Comparison of ENCODE assay signal across 9 mouse cellular contexts in genomic region chr9:96134916-96135315, GRCm38 (mm10). TPM values are rescaled to one million over a fixed set of nuclear protein-coding genes. Genes with fewer than 3 reads are reported as not detected.
A peak's percentile ranks its signal among the peaks of the same experiment; 100 is the strongest.
DNase-seq lines count a peak whose midpoint lies in the region; ATAC-seq and TF ChIP-seq lines count a peak whose summit lies in the region.
"Had no signal": no experiment of that assay in that cellular context is flagged by ENCODE, and none has a peak within 500 bp of the region (broad histone marks: within the 10 kb centered on the region; RNA-seq: fewer than 3 reads in every experiment).

No protein-coding gene starts in this region.

- no peaks in the 10 kb centered on the region for H3K9me3 ChIP-seq in liver, embryonic 12.5 days (replicated peaks)
- H3K9me3 ChIP-seq in midbrain, embryonic 11.5 days (ENCODE audit: control insufficient read depth, low read length) = no peaks in the 10 kb centered on the region
- H3K9me3 ChIP-seq in forebrain, embryonic 13.5 days (replicated peaks) = no peaks in the 10 kb centered on the region
- H3K9me3 ChIP-seq in midbrain, embryonic 14.5 days (ENCODE audit: control insufficient read depth, low read length) = no peaks in the 10 kb centered on the region
- H3K9me3 ChIP-seq: megakaryocyte, embryonic 14.5 days had no signal

- H3K4me2 ChIP-seq in liver, embryonic 12.5 days = no peak overlapping the region
- H3K4me2 ChIP-seq in myocyte (ENCODE audit: low read depth) = peak overlapping the region; percentile 83
- no peak overlapping the region for H3K4me2 ChIP-seq in midbrain, embryonic 11.5 days
- H3K4me2 ChIP-seq in forebrain, embryonic 13.5 days = no peak overlapping the region
- H3K4me2 ChIP-seq in midbrain, embryonic 14.5 days (ENCODE audit: low read length) = no peak overlapping the region

- peak; percentile 10 for DNase-seq in liver, adult 2 months (ENCODE audit: extremely low read depth, low read depth, low spot score)
- peak; percentile 26 to 64 for DNase-seq in frontal cortex, adult 2 months (ENCODE audit: extremely low spot score in 1 of 2, low spot score in 1 of 2)
- peak; percentile 78 for DNase-seq in large intestine, adult 2 months (ENCODE audit: low read depth, low spot score)
- DNase-seq in midbrain, embryonic 11.5 days (ENCODE audit: low spot score, missing footprints) = no peak
- no peak for DNase-seq in midbrain, embryonic 14.5 days

- no peak overlapping the region for H3ac ChIP-seq in myocyte (ENCODE audit: control insufficient read depth, insufficient read length)

- H3K36me3 ChIP-seq in liver, adult 2 months (ENCODE audit: control insufficient read depth, insufficient read depth, low read length) = no peaks in the 10 kb centered on the region
- H3K36me3 ChIP-seq in liver, embryonic 12.5 days = no peaks in the 10 kb centered on the region
- H3K36me3 ChIP-seq in myocyte (ENCODE audit: control insufficient read depth, insufficient read depth) = no peaks in the 10 kb centered on the region
- H3K36me3 ChIP-seq in midbrain, embryonic 11.5 days (ENCODE audit: control insufficient read depth, insufficient read depth, low read length) = no peaks in the 10 kb centered on the region
- no peaks in the 10 kb centered on the region for H3K36me3 ChIP-seq in forebrain, embryonic 13.5 days (ENCODE audit: poor library complexity, severe bottlenecking)
- no peaks in the 10 kb centered on the region for H3K36me3 ChIP-seq in midbrain, embryonic 14.5 days (ENCODE audit: control insufficient read depth, insufficient read depth, low read length)

- WGBS in liver, adult 2 months = 76% methylated on average over 8 of the region's 8 CpGs
- 64% methylated on average over 8 of the region's 8 CpGs for WGBS in liver, embryonic 12.5 days (ENCODE audit: insufficient replicate concordance)
- 11% methylated on average over 8 of the region's 8 CpGs for WGBS in large intestine, adult 2 months
- WGBS in midbrain, embryonic 11.5 days = 85% methylated on average over 8 of the region's 8 CpGs
- 63% methylated on average over 8 of the region's 8 CpGs for WGBS in forebrain, embryonic 13.5 days
- 79% methylated on average over 8 of the region's 8 CpGs for WGBS in midbrain, embryonic 14.5 days

- TF ChIP-seq CTCF in liver, adult 2 months (IDR thresholded peaks at IDR 0.05; ENCODE audit: low read depth, low read length) = no peak

- H3K4me3 ChIP-seq in liver, adult 2 months (ENCODE audit: insufficient read depth, low read depth, low read length) = no peak overlapping the region
- no peak overlapping the region for H3K4me3 ChIP-seq in liver, embryonic 12.5 days
- H3K4me3 ChIP-seq in myocyte = no peak overlapping the region
- H3K4me3 ChIP-seq in midbrain, embryonic 11.5 days (ENCODE audit: low read depth, low read length) = no peak overlapping the region
- no peak overlapping the region for H3K4me3 ChIP-seq in forebrain, embryonic 13.5 days
- H3K4me3 ChIP-seq in midbrain, embryonic 14.5 days (replicated peaks; ENCODE audit: low read depth, low read length) = no peak overlapping the region
- H3K4me3 ChIP-seq: megakaryocyte, embryonic 14.5 days had no signal

- H3K79me2 ChIP-seq in liver, adult 2 months (ENCODE audit: control insufficient read depth, insufficient read depth, low read length) = no peaks in the 10 kb centered on the region
- no peaks in the 10 kb centered on the region for H3K79me2 ChIP-seq in myocyte (ENCODE audit: control insufficient read depth, insufficient read depth)

- peaks cover 2% of the 10 kb centered on the region for H3K4me1 ChIP-seq in liver, adult 2 months (ENCODE audit: control insufficient read depth, insufficient read depth, low read length)
- H3K4me1 ChIP-seq in liver, embryonic 12.5 days = 0 out of 2 replicates have a peak, but pooled peaks cover 6% of the 10 kb centered on the region
- peaks cover 3% of the 10 kb centered on the region; the same call in 1 of the 2 replicates for H3K4me1 ChIP-seq in midbrain, embryonic 11.5 days (ENCODE audit: control insufficient read depth, insufficient read depth, low read length)
- no peaks in the 10 kb centered on the region for H3K4me1 ChIP-seq in forebrain, embryonic 13.5 days
- H3K4me1 ChIP-seq in midbrain, embryonic 14.5 days (ENCODE audit: control insufficient read depth, insufficient read depth, low read length) = no peaks in the 10 kb centered on the region

- TF ChIP-seq POLR2A in liver, adult 2 months (IDR thresholded peaks at IDR 0.05; ENCODE audit: extremely low read depth, insufficient read depth, low read length) = no peak
- no peak for TF ChIP-seq POLR2A in myocyte (IDR thresholded peaks at IDR 0.05; ENCODE audit: insufficient read length, low read depth)

- H3K27me3 ChIP-seq in liver, adult 2 months (ENCODE audit: control insufficient read depth, insufficient read depth, low read length) = 0 out of 2 replicates have a peak, but pooled peaks cover 3% of the 10 kb centered on the region
- no peaks in the 10 kb centered on the region for H3K27me3 ChIP-seq in liver, embryonic 12.5 days (replicated peaks)
- H3K27me3 ChIP-seq in myocyte (ENCODE audit: control insufficient read depth, insufficient read depth, insufficient read length) = no peaks in the 10 kb centered on the region
- no peaks in the 10 kb centered on the region for H3K27me3 ChIP-seq in midbrain, embryonic 11.5 days (ENCODE audit: control insufficient read depth, insufficient read depth, low read length)
- H3K27me3 ChIP-seq in forebrain, embryonic 13.5 days = no peaks in the 10 kb centered on the region
- H3K27me3 ChIP-seq in midbrain, embryonic 14.5 days (ENCODE audit: control insufficient read depth, insufficient read depth, low read length) = no peaks in the 10 kb centered on the region
- H3K27me3 ChIP-seq: megakaryocyte, embryonic 14.5 days had no signal

- H3K9ac ChIP-seq in liver, adult 2 months (ENCODE audit: low read depth, low read length) = no peak overlapping the region
- no peak overlapping the region for H3K9ac ChIP-seq in liver, embryonic 12.5 days
- H3K9ac ChIP-seq in midbrain, embryonic 11.5 days (ENCODE audit: low read length) = no peak overlapping the region
- H3K9ac ChIP-seq in forebrain, embryonic 13.5 days = no peak overlapping the region
- no peak overlapping the region for H3K9ac ChIP-seq in midbrain, embryonic 14.5 days (replicated peaks; ENCODE audit: low read length)

- H3K27ac ChIP-seq in liver, adult 2 months (replicated peaks; ENCODE audit: insufficient read depth, low read depth, low read length) = no peak overlapping the region
- H3K27ac ChIP-seq in liver, embryonic 12.5 days = no peak overlapping the region
- no peak overlapping the region for H3K27ac ChIP-seq in midbrain, embryonic 11.5 days (ENCODE audit: low read depth, low read length)
- no peak overlapping the region for H3K27ac ChIP-seq in forebrain, embryonic 13.5 days
- no peak overlapping the region for H3K27ac ChIP-seq in midbrain, embryonic 14.5 days (replicated peaks; ENCODE audit: low read depth, low read length)

- no peak for ATAC-seq in liver, embryonic 12.5 days
- no peak for ATAC-seq in midbrain, embryonic 11.5 days (ENCODE audit: low FRiP score)
- ATAC-seq in forebrain, embryonic 13.5 days = no peak
- no peak for ATAC-seq in midbrain, embryonic 14.5 days (ENCODE audit: low FRiP score, low TSS enrichment)

TF ChIP-seq in myocyte, 11 proteins besides CTCF, POLR2A, EP300 and RAD21:
- TF ChIP-seq MYOD1 (IDR thresholded peaks at IDR 0.05; ENCODE audit: control insufficient read depth in 1 of 3, insufficient read length in 2 of 3, low read depth in 2 of 3) = no peak
- TF ChIP-seq MYOG (IDR thresholded peaks at IDR 0.05; ENCODE audit: control insufficient read depth in 1 of 3, insufficient read depth in 1 of 3, insufficient read length in 2 of 3, low read depth in 2 of 3) = no peak
- TF ChIP-seq TCF3 (IDR thresholded peaks at IDR 0.05; ENCODE audit: insufficient read length, low read depth) = no peak
- TF ChIP-seq E2F4 (IDR thresholded peaks at IDR 0.05; ENCODE audit: insufficient read depth) = no peak
- no peak for TF ChIP-seq CEBPB (IDR thresholded peaks at IDR 0.05; ENCODE audit: insufficient read depth, poor library complexity, severe bottlenecking)
- no peak for TF ChIP-seq POLR2AphosphoS2 (IDR thresholded peaks at IDR 0.05; ENCODE audit: insufficient read length, low read depth)
- TF ChIP-seq TCF12 (IDR thresholded peaks at IDR 0.05; ENCODE audit: insufficient read depth, poor library complexity, severe bottlenecking) = no peak
- no peak for TF ChIP-seq MAX (IDR thresholded peaks at IDR 0.05; ENCODE audit: low read depth)
- TF ChIP-seq REST (IDR thresholded peaks at IDR 0.05; ENCODE audit: insufficient read depth, insufficient read length) = no peak
- no peak for TF ChIP-seq SRF (IDR thresholded peaks at IDR 0.05; ENCODE audit: control insufficient read depth, insufficient read length, low read depth)
- no peak for TF ChIP-seq USF1 (IDR thresholded peaks at IDR 0.05; ENCODE audit: low read depth)

RNA-seq across cellular contexts. Expression of gene Gk5, which starts 15.8 kb away (rescaled TPM):
- total RNA-seq in liver, adult 2 months (2014; rRNA removed) = 0.37 and 0.40 TPM in 2 replicates
- 0.04 and 0.06 TPM in 2 replicates for polyA plus RNA-seq in liver, adult 2 months (2012; rRNA removed)
- polyA plus RNA-seq in liver, embryonic 12.5 days (2016; fragmentation: Nextera tagmentation; extraction: Ambion mirVana) = 0.85 and 1.2 TPM in 2 replicates
- polyA plus RNA-seq in frontal cortex, adult 2 months (2012; rRNA removed) = 4.1 TPM in 2 replicates
- 2.0 and 4.1 TPM in 2 replicates for polyA plus RNA-seq in large intestine, adult 2 months (2012; rRNA removed)
- 0.82 TPM for polyA plus RNA-seq in myocyte (2012; fragmentation: generic; extraction: Trizol)
- polyA plus RNA-seq in midbrain, embryonic 11.5 days (2014; fragmentation: Nextera tagmentation; extraction: Ambion mirVana) = 2.5 and 2.8 TPM in 2 replicates
- polyA plus RNA-seq in forebrain, embryonic 13.5 days (2015; fragmentation: Nextera tagmentation; extraction: Ambion mirVana) = 1.9 and 2.1 TPM in 2 replicates
- 2.3 and 2.8 TPM in 2 replicates for polyA plus RNA-seq in midbrain, embryonic 14.5 days (2014; fragmentation: Nextera tagmentation; extraction: Ambion mirVana)

Comparison
In these comparisons a context has a peak if more than half of its experiments do, and no peak if none do; other contexts are left out.
1. DNase-seq: peak in liver, adult 2 months (single experiment), frontal cortex, adult 2 months (2 of 2) and large intestine, adult 2 months (single experiment); none in midbrain, embryonic 11.5 days (single experiment) and midbrain, embryonic 14.5 days (single experiment).